Mouse (Mus musculus) cerebellum, postnatal 10 days (tissue): Measurements from ENCODE around the gene Atxn7l3.
A peak's percentile ranks its signal among the peaks of the same experiment; 100 is the strongest.
"Not testable (repeated sequence)": the region's sequence is repeated elsewhere in the genome, so short reads cannot be mapped to it uniquely, and the experiment has no call there.

Experiments used
- DNase-seq, 2 experiments: peaks; one replicate each; pipeline ENCODE4 v3.0.0; 2021; ENCODE audit warnings: mixed read lengths in 2 of 2

Gene Atxn7l3

DNA sequence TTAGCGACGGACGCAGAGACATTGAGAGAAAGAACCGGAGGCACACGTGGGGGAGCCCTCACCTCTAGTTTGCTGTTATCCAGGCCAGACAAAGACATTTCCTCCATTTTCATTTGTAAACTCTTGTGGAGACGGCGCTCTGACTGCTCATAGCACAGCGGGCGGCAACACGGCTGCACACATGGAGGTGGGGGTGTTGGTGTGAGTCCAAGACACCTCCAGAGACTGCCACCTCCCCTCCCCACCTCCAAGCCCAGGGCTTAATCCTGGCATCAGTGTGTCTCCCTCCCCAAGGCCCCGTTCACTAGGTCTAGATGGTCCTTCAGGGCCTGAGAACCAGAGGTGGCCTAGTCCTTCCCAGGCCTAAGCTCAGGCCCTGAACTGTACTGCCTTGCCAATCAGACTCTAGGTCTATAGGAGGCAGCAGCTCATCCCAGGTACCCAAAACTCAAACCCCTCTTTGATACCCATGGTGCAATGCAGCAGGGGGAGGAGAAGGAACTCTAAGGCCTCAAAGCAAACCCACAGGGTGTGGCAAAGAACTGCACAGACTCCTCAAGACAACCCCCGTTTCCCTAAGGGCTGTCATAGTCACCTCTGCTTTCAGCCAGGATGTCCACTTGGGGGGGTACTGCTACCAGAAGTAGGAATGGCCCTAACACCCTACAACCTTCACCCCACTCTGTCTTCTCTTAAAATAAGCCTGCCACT is 1.4 kb downstream of the Atxn7l3 start:
- peak; percentile 52 to 56 for DNase-seq

- DNase-seq: no peak
These were observed 2.0 kb downstream of the Atxn7l3 start for GRCm38 (mm10) chr11:102294416-102294815.

DNA sequence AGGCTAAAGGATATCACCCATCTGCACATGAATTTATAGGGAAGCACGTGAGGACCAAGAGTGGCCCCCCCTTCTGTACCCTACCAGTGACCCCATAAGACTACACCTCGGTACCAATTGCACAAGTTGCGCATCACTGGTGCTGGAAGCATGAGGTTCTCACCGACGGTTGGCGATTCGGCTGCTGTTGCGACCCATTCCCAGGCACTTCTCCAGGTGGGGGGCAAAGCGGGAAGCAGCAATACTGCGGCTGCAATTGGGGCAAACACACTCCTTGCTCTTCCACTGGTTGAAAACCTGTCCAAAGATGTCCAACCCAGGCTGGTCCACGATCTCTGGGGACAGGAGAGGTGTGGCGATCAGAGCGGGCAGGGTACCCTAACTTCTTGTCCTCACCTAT is 2.5 kb downstream of the Atxn7l3 start:
- DNase-seq: no peak

- DNase-seq: no peak
These were observed 5.3 kb downstream of the Atxn7l3 start for GRCm38 (mm10) chr11:102291051-102291535.

DNA sequence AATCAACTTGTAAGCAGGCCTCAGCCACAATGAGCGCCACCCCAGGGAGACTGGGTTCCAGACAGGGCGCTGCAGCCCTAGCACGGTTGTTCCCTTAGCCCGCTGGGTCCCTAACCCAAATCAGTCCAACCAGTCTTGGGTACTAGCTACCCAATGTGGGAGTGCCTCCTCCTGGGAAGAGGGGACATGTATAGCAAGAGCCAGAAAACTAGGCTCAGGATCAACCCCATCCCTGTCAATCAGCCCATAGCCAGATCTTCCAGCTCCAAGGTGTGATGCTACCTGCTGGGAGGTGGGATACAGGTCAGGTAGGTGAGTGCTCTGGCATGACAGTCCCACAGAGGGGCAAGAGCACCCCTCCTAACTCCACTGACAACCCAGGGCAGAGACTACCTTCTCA is 6.3 kb downstream of the Atxn7l3 start:
- DNase-seq: no peak

DNA sequence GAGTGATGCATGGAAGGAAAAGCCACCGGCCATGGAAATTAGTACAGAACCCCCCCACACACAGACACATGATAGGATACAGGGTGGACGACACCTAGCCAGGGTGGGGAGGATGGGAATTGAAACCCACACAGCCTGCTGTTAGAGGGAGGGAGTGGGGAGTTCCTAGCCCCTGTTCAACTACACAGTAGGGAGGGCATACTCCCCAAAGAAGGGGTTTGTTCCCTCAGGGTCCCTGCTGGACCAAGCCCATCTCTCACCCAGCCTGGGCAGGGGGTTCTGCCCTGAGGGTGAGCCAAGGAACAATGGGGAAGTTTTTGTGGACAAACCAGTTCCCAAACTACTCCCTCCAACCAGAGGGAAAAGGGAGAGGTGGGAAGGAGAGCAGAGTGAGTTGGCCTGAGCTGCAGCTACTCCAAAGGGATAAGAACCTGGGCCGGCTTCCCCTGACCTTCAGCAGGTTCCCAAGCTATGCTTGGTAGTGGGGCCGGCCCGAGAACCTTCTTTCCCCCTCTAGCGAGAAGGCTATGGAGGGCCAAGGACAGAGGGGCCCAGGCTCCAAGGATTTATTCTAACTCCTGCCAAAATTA is 6.8 kb downstream of the Atxn7l3 start:
- DNase-seq: no peak

DNA sequence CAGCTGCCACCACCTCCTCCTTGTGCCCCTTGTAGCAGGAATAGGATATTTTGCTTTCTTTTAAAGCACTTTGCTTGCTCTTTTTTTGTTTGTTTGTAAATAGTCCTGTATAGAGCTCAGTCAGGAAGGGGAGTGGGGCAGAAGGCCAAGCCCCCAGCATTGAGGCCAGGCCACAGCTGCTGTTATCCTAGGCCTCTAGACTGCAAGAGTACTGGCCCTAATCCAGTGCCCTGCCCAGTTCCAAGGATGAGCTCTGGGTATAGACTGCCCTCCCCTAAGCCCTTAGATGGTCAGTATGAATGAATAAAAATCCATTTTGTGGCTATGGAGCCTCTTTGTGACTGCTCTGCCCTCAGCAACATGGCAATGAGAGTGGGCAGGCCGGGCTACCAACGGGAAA is 7.5 kb downstream of the Atxn7l3 start:
- DNase-seq: peak; percentile 76 to 83

- no peak for DNase-seq
These were observed 8.2 kb downstream of the Atxn7l3 start for GRCm38 (mm10) chr11:102288027-102288804.

DNA sequence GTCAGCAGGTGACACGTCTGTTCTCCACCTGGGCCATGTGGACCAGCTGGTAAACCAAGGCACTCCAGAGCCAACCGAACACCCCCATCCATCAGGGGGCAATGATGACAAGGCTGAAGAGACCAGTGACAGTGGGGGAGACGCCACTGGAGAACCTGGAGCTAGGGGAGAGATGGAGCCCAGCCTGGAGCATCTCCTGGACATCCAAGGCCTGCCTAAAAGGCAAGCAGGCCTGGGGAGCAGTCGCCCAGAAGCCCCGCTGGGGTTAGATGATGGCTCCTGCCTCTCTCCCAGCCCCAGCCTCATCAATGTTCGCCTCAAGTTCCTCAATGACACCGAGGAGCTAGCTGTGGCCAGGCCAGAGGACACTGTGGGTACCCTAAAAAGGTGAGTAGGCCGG is 8.9 kb downstream of the Atxn7l3 start:
- DNase-seq: no peak

DNA sequence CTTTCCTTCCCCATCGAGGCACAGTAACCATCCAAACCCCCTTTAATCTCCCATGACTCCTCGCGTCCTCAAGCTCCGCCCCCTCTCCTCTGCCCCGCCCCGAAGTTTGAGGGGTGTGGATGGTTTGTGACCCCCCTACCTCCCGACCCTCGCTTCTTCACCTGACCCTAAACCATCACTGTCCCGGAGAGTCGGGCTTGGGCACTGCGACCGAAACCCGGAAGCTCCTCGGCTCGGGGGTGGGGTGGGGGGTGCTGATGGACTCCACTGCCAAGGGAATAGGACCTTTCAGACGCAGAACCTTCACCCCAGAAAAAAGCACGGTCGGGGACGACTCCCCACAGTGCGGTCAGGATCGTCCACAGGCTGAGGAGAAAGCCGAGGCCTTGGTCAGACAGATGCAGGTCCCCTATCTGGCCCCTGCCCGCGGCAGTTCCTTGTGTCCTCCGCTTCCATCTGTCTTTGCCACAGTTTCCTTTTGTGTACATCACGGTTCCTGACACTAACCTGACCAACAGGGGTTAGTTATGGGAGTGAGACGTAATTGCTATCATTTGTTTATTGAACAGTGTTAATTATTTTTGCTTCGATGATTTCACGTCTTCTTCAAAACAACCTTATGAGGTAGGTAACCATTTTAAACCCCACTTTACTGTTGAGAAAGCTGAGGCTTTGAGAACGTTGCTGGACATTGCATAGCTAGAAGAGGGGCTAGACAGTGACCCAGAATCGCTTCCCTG is 11.2 kb downstream of the Atxn7l3 start:
- no peak for DNase-seq

DNA sequence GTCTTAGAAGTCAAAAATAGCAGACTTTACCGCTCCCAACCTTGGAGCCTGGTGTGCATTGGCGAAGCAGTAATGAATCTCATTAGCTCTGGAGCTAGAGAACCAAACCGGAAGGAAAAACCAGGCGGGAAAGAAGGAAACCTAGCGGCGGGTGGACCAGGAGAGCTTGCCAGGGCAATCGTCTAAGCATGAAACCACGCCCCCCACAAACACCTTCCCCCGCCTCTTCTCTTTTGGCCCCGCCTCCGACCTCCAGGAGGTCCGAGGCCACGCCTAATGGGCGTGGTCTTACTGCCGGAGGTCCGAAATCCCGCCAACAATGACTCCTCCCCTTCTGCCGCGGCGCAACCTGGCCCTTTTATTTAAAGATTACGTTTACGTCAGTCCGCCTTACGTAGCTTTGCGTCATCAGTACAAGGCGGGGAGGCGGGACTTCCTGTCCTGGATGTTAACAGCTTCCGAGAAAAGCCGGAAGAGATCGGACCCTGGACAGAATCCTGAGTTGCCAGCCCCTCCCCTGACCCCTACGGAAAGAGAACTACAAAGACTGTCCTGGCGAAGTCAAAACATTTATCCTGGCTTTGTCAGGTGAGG is 11.8 kb downstream of the Atxn7l3 start, which contains the start of gene Tmub2:
Gene Tmub2, plus strand, starts transcription at position 431 of the 594 bp plus-strand sequence.
- DNase-seq: peak; percentile 97

GRCm38 (mm10) chr11:102283922-102284321 is 12.5 kb downstream of the Atxn7l3 start:
- DNase-seq: no peak

- DNase-seq: not testable (repeated sequence)
These were observed 16.2 kb downstream of the Atxn7l3 start for GRCm38 (mm10) chr11:102280267-102280666.

DNA sequence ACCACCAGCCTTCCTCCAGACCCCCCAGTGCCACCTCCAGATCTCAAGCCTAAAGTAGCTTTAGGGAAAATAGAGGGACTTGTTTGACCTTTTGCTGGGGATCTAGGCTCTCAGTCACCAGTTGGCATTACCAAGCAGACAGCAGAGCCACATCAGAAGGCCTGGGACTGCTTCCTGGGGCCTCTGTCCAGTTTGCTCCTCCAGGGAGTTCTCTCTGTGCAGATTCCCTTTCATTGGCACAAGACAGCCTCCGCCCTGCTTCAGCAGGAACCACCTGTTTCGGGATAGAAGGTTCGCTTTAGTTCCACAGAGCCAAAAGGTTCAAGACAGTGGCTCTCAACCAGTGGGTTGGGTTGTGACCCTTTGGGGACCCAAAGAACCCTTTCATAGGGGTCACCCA is 16.8 kb downstream of the Atxn7l3 start:
- no peak for DNase-seq

DNA sequence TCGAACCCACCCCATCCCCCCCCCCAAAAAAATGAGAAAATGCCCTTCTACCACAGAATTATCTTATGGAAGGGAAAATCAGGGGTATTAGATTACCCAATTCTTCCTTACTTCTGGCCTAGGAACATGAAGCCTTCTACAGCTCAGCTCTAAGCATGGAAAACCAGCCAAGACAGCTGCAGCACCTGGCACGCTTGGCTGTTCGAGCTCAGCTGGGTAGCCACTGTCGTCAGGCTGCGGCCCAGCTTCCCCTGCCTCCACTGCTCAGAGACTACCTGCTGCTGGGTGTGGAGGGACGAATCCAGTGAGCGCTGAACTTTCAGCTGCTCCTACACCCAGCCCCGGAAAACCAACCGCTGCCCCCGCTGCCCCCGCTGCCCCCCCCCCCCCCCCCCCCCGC is 18.7 kb downstream of the Atxn7l3 start:
- peak in 1 of 2 experiments; percentile 50 for DNase-seq

DNA sequence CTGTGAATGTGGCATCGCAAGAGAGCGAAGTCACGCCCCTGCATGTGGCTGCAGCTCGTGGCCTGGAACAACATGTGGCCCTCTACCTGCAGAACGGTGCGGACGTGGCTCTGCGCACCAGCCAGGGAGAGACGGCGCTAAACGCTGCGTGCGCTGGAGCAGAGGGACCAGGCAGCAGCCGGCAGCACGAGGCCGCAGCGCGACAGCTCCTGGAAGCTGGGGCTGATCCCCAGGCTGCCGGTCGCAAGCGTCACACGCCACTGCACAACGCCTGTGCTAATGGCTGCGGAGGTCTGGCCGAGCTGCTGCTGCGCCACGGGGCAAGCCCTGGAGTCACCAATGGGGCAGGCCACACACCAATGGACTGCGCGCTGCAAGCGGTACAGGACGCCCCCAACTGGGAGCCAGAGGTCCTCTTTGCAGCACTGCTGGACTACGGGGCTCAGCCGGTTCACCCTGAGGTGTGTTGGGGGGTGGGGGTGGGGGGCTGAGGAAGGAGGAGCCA is 20.0 kb downstream of the Atxn7l3 start:
- DNase-seq: peak in 1 of 2 experiments; percentile 54

DNA sequence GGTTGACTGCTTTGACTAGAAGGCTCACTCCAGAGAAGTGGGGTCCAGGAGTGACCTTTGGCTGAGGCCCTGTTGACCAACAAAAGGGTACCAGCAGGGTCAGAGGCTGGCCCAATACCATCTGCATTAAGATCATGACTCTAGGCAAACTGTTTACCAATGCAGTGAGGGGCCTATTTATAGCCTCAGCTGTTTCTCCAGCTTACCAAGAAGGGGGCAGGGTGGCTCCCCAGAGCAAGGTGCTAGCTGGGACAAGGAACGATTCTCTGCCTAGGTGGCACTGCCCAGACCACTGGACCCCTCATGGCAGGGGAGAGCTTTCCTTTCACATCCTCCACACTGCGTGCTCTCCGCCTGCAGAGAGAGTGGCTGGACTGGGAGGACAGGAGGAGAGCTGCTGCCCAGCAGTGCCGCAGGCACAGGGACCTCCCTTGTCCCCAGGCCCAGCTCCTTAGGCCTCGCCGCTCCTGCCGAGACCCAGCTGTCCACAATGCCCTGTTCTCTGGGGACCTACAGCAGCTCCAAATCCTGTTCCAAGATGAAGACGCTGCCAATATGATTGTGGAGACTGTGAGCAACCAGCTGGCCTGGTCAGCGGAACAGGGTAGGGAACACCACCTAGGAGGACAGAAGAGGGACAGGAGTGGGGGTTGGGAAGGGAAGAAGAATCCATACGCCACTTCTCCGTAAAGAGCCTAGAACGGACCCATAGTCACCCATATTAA is 27.7 kb downstream of the Atxn7l3 start, which contains the start of gene Asb16:
Gene Asb16, plus strand, starts transcription at position 224 of the 725 bp plus-strand sequence.
- DNase-seq: no peak

DNA sequence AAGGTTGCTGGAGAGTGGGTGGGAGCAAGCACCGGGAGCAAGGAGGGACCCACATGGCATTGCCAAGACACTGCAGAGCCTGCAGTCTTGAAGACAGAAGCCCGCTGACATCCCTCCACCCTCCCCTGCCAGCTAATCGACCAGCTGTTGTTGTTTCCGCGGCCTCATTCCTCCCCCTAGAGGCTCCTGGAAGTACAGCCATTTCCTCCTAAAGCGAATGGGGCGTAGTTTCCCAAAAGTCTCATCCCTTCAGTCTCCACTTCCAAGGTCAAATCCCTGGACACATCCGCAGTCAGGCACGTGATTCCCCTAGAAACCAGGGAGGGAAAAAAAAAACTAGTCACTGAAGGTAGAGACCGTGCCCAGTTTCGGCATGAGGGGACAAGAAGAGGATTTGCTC is 29.0 kb downstream of the Atxn7l3 start:
- peak; percentile 88 to 89 for DNase-seq

DNA sequence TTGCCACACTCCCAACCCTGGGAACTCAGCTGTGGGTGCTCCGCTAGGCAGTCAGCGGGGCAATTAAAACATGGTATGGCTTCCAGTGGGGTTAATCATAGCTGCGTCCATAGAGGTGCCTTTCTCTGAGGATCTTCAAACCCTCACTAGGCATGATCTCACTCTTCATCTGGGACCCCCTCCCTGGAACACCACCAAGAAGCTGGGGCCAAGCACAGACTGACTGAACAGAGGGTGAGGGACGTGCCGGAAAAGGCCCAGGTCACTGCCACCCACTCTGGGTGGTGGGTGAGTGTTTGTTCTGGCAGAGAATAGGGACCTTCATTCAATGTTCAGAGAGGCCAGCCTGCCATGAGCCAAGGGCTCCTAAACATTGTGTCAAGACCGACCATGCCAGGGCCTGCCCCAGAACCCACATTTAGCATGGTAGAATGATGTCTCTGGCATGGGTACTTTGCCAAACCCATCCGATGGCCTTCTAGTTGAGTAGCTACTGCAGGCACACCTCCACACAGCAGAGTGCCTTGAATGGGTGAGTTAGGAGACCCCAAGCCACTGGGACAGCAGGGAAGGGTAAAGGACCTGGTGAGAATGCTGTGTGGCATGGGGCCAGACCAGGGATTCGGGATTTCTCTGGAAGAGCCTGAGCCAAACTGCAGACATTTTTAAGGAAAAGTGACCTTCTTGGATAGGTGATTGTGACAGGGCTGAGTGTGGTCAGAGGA is 29.6 kb downstream of the Atxn7l3 start:
- DNase-seq: peak; percentile 68 to 73

DNA sequence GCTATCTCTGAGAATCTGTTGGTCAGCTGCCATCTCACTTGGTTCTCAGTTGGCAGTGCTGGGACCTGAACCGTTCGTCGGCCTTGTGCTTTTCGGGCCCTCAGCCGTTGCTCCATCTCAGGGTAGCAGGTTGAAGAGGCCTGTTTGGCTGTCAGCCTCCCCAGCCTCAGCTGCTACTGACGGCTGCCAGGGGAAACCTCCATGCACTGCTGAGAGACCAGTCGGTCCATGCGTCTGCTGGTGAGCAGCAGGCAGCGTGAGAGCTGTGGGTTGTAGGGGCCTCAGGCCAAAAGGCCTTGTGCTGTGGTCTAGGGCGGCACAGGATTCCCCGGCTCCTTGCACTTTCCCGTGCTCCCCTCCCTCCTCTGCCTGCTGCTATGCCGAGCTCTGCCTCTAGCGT is 30.6 kb downstream of the Atxn7l3 start:
- peak; percentile 84 to 93 for DNase-seq

DNA sequence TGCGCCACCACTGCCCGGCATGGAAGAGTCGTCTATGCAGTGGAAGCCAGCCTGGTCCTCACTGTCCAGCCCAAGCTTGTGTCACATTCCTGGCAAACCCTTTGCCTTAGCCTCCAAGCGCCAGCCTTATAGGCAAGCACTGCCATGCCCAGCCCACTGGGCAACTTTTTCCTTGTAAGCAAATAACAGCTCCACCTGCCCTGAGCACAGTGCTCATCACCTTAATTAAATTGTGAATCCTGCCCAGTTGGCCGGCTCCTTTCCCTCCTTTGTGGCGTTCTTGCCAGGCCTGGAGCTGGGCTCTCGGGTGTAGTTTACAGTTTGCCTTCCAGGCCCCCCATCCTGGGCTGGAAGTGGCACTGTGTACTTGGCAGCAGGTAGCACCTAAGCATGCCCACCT is 33.2 kb downstream of the Atxn7l3 start:
- peak; percentile 66 to 80 for DNase-seq
